Mouse (Mus musculus) cortical plate, adult 2 months (tissue): ENCODE results near the gene Whrn. TPM values are rescaled to one million over a fixed set of nuclear protein-coding genes. Genes with fewer than 3 reads are reported as not detected.

Source experiments
- H3K27ac ChIP-seq: fragments of 200-500 bp; 2 replicates; pipeline ENCODE4 v1.5.1; 2012; ENCODE audit warnings: low read length, control low read depth, inconsistent platforms; ENCODE audit not compliant: insufficient read depth
- H3K4me1 ChIP-seq: fragments of 200-500 bp; 2 replicates; pipeline ENCODE4 v1.6.1; 2011; ENCODE audit warnings: low read length; ENCODE audit not compliant: control insufficient read depth, insufficient read depth
- H3K4me3 ChIP-seq: fragments of 200-500 bp; 2 replicates; pipeline ENCODE4 v1.5.1; 2011; ENCODE audit warnings: mild to moderate bottlenecking, low read length, control low read depth; ENCODE audit not compliant: insufficient read depth
- CTCF ChIP-seq: fragments of 200-500 bp; IDR thresholded peaks from 2 replicates; pipeline ENCODE4 v1.5.1; 2011; ENCODE audit warnings: mild to moderate bottlenecking, control low read depth, low read length; ENCODE audit not compliant: insufficient read depth; ENCODE audit errors: extremely low read depth
- POLR2A ChIP-seq: fragments of 200-500 bp; IDR thresholded peaks from 2 replicates; pipeline ENCODE4 v1.6.1; 2011; ENCODE audit warnings: mild to moderate bottlenecking, low read length, control low read depth; ENCODE audit not compliant: insufficient read depth; ENCODE audit errors: extremely low read depth
- polyA plus RNA-seq: library from polyadenylated mRNA; depleted of rRNA; stranded (reverse); fragments of >200 nt; gene quantifications from 2 replicates; pipeline ENCODE4 v1.2.3, GENCODE M21; 2012

Whrn gene
- polyA plus RNA-seq, 1 experiment, result 56.2 TPM

DNA sequence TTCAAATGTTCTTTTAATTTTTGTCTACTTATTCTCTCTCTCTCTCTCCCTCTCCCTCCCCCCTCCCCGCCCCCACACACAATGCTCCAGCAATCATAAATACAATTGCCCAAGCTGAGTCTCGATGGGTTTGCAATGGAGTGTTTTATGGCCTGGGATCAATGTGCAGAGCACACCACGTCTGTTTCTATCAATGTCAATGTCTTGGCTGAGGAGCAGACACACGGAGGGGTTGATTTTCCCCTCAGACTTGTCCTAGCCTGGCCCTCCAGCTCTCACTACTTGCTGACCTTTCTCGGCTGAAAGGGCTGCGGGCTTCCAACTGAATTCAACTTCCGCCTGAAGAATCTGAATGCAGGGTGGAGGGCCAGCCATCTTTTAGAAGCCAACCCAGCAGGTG is 12.1 kb downstream of the Whrn start:
- no peak for TF ChIP-seq POLR2A
- no peak overlapping the region for H3K4me3 ChIP-seq
- H3K27ac ChIP-seq, result no peak overlapping the region
- no peaks in the 10 kb centered on the region for H3K4me1 ChIP-seq

DNA sequence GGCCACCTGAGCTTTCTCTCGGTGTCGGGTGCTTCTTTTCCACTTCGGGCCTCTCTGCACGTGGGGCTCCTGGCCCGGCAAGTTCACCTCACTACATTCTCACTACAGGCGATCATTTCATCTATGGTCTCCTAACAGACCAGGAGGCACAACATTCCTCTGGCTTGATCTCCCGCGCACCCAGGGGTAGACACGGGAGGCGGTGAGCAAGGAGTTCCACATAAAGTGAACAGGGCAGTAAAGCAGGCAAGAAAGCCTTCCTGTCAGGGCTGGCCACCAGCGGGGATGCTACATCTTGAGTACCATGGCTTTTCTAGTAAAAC is 15.0 kb downstream of the Whrn start:
- TF ChIP-seq CTCF (no peak), POLR2A (no peak)
- no peaks in the 10 kb centered on the region for H3K4me1 ChIP-seq
- no peak overlapping the region for H3K4me3 ChIP-seq
- H3K27ac ChIP-seq, result no peak overlapping the region

DNA sequence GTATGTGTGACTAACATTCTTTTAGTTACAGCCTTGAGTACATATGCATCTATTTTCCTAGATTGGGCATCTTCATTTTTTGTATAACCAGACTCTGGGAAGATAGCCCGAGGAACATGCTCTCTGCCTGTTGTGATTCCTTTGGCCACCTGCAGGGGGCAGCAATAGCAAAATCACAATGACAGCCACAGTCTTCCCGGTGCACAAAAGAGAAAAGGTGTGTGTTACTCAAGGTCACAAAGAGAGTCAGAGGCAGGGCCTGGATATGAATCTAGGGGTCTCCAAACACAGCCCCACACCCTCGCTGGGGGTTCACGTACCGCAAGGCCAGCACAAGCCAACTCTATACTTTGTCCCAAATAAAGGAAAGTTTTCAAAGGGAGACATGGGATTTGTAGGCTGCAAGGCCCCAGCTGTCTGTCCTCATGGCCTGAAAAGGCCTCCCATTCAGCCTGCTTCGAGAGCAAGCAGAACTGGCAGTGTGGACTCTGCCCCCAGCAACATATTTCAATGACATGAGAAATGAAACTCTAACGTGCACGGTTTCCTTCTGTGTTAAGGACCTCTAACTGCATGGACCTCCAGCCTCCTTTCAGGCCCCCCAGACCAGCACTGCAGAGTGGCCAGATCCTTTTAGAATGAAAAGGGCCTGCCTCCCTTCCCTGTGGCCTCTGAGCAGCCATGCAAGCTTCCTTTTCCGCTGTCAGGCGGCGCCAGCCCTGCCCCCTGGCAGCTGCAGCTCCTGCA is 15.5 kb downstream of the Whrn start:
- H3K4me3 ChIP-seq, result no peak overlapping the region
- no peaks in the 10 kb centered on the region for H3K4me1 ChIP-seq
- no peak overlapping the region for H3K27ac ChIP-seq
- TF ChIP-seq CTCF, result peak; percentile 75
- TF ChIP-seq POLR2A, result no peak

DNA sequence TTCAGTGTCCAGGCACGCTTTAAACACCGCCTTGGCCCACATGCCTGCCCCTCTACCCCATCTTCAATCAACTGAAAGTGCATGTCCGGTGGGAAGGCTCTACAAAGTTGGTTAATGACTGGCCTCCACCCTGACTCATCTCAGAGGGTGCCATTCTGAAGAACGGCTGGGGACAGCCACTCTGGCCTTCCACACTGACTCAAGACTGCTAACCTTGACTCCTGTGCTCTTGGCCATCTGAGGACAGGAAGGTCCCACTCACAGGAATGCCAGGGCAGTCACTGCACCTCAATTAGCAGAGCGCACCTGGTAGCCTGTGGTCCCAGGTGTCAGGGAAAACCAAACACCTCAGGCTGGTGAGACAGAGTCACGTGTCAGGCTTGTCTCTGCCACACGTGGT is 17.8 kb downstream of the Whrn start:
- Histone ChIP-seq H3K4me3 (no peak overlapping the region), H3K27ac (no peak overlapping the region), H3K4me1 (no peaks in the 10 kb centered on the region; the same call in 1 of the 2 replicates)
- TF ChIP-seq POLR2A, result no peak
- no peak for TF ChIP-seq CTCF

DNA sequence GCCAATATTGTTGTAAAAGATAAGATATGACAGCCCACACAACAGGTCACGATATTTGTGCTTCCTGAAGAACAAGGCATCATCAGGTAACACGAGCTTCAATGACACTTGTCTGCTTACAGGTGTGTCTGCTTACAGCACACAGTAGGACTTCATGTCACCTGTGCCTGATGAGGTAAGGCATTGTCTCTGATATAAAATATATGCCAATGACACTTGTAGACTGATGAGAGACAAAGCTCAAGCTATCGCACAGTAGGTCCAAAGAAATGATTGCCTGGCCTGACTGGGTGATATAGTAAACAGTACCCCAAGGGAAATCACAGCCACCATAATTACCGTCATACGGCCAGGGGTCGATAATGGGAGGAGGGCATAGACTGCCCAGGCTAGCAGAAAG is 18.9 kb downstream of the Whrn start:
- no peak for TF ChIP-seq CTCF
- TF ChIP-seq POLR2A, result no peak
- Histone ChIP-seq H3K4me1 (no peaks in the 10 kb centered on the region; the same call in 1 of the 2 replicates), H3K4me3 (no peak overlapping the region), H3K27ac (no peak overlapping the region)

DNA sequence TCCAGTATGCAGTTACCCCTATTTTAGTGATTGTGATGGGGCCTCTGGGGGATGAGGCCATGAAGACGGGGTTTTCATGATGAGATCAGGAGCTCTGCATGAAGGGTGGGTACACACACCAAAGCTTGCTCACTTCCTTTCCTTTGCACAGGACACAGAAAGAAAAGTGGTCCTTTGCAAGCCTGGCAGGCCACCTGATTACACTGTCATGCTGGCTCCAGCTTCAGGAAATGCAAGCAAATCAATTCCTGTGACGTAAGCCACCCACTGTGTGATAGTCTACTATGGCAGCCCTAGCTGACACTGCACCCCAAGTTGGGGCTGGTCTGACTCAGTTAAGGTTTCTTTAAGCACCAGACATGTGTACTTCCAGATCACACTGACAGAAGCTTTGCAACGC is 20.6 kb downstream of the Whrn start:
- Histone ChIP-seq H3K4me3 (no peak overlapping the region), H3K27ac (no peak overlapping the region; the same call in 1 of the 2 replicates), H3K4me1 (no peaks in the 10 kb centered on the region; the same call in 1 of the 2 replicates)
- TF ChIP-seq CTCF (no peak), POLR2A (no peak)

DNA sequence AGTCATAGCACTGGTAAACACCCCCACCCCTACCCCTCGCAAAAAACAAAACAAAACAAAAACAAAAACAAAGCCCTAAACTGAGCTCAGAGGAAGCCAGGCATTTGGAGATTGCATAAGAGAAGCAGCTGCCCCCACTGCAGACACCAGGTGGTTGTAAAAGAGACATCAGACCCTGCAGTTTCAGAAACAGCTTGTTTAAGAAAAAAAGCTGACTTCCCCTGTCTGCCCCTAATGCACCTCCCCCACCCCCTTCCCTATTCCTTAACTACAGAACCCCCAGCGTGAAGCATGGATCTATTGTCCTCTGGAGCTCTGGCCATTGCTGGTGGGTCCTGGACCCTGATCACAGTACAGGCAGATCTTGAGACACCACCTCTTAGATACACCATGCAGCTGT is 21.4 kb downstream of the Whrn start:
- TF ChIP-seq CTCF, result no peak
- no peak for TF ChIP-seq POLR2A

DNA sequence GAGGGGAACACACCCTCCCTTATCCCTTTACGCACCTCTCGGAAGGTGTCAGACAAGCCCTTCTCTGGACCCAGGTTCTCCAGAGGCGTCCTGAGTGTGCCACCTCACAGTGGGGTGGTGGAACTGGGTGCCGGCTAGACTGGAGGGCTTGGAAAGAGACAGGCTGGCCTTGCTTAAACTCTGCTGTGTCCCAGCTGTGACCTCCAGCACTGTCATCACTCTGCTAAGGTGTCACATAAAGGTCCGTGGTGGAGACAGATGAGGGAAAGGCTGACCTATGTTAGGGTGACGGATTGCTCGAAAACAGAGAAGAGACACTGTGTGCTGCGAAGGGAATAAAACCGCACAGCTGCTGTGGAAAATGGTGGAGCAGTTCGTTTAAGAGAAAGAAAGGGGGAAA is 28.5 kb downstream of the Whrn start:
- Histone ChIP-seq H3K4me1 (no peaks in the 10 kb centered on the region), H3K4me3 (no peak overlapping the region), H3K27ac (no peak overlapping the region)
- TF ChIP-seq POLR2A, result no peak
- TF ChIP-seq CTCF, result no peak

More for the DNA sequence above, 21.4 kb downstream of the Whrn start:
- Histone ChIP-seq H3K4me1 (no peaks in the 10 kb centered on the region; the same call in 1 of the 2 replicates), H3K4me3 (no peak overlapping the region), H3K27ac (no peak overlapping the region)

DNA sequence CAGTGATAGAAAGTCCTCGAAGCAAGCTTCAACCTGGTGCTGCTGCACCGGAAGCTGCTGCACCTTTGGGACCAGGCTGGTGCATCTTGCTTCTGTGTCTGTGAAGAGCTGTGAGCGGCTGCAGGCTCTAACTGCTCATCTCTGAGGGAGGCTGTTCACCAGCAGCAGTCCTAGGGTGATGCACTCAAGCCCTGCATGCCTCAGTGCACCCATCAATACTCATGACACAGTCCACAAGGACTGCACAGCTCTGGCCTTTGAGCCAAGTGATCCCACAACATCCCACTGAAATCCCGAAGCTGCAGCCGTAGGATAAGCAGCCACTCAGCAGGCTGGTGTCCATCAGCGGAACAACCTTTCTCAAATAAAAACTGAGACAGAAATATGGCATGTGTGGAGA is 29.6 kb downstream of the Whrn start:
- Histone ChIP-seq H3K4me3 (no peak overlapping the region), H3K27ac (no peak overlapping the region), H3K4me1 (no peaks in the 10 kb centered on the region)
- TF ChIP-seq POLR2A, result no peak
- TF ChIP-seq CTCF, result no peak

DNA sequence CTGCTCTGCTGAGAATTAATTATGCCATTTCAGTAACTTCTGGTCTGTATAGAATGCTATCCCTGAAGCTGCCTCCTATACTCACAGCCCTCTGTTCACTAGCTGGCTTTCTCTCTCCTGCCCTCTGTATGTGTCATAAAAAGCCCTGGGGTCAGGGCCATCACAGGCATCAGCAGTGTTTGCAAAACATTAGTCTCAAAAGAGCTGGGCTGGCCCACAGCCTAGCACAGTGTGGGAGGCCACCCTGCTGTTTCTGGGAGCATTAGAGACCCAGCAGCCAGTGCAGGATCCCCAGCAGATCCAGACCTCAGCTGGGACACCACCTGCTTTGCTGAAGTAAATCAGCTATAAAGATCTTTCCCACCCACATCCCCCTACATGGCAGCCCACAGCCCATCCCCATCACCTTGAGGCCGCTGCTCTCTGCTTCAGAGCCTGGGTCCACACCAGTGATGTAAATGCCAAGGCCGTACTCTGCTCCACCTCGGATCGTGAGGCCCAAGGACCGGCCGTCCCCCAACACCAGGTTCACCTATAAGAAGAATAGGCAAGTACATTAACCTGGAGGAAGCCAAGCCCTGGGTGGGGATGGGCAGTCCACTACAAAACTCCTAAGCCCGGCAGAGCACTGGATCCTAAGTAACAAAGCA is 34.8 kb downstream of the Whrn start:
- Histone ChIP-seq H3K27ac (no peak overlapping the region), H3K4me3 (no peak overlapping the region), H3K4me1 (no peaks in the 10 kb centered on the region)
- TF ChIP-seq CTCF (no peak), POLR2A (no peak)
